Mouse (Mus musculus) spleen, embryonic (tissue): Measurements from ENCODE around the gene Elmo1.

Experiments used
- CTCF ChIA-PET: fragments of 350-600 bp; sonication (Branson Sonifier 250); formaldehyde crosslinking; loops from one replicate; lab custom pipeline; 2022; lab: Charles Lee

Gene Elmo1

DNA sequence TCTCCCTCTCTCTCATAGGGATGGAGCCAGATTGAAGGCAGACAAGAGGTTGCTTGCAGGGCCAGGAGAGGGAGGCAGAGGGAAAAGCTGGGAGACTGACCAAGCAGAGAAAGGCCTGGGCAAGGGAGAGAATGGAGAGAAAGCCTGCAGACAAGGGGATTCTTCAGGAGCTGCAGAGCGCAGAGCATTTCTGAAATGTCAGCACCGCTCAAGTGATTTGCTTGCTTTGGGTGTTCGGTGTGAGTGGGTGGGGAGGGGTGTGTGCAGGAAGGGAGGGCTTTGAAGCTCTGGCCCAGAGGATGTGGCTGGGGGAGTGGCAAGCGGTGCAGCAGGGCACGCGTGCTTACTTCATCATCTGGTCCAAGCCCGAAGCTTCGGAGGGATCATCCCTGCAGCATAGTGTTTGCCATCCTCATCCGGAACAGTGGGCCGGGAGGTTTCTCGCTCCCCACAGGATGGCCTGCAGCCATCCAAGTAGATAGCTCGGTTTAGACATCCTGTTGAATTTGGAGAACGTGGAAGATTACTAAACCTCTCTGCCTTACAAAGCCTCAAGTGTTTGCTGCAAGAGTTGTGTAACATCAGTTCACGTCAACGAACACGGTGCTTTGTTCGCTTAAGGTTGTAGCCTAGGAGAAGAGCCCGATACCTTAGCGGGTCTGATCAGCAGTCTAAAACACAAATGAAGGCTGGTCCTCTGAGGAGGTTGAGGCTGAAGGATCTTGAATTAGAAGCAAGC, 3.1 kb downstream of the Elmo1 start:
- CTCF ChIA-PET: interaction anchor here (0.6 kb wide), 1 partner anchor 1847 kb away, joined by 10 read pairs; no protein-coding TSS in a partner anchor

DNA sequence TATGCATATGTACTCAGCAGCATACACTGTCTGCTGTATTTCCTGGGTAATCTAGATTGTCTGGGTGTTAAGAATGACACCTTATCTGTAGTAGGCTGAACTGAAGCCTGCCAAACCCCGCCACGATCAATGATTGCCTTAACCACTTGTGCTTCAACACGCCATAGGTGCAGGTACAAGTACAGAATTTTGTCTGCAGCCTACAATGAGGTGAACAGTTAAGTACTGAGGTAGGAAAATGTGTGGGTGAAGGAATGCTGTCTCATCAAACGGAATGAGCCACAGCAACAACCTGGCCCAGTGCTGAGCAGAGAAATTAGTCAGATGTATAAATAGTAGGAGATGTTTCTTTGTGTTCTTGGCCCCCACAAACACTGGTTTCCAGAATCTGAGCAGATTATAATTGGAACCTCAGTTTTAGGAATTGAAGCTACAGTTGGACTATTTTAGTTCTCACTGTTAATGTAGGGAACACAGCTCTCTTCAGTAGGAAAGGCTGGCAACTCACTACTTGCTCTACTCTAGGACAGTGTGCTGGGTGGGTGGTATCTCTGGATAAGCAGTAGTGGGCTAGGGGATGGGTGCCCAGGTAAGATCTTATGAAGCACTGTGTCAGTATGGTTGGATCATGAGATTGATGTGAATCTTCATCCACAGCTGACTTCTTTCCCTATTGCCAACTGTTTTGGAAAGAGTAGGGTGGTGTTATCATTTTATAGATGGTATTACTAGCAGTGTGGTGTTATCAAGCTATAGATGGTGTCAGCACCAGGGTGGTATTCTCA, 4.7 kb downstream of the Elmo1 start:
- CTCF ChIA-PET: interaction anchor here (0.6 to 0.7 kb wide), 3 partner anchors 43 to 754 kb away, joined by 3 to 9 read pairs (median 3); no protein-coding TSS in a partner anchor

DNA sequence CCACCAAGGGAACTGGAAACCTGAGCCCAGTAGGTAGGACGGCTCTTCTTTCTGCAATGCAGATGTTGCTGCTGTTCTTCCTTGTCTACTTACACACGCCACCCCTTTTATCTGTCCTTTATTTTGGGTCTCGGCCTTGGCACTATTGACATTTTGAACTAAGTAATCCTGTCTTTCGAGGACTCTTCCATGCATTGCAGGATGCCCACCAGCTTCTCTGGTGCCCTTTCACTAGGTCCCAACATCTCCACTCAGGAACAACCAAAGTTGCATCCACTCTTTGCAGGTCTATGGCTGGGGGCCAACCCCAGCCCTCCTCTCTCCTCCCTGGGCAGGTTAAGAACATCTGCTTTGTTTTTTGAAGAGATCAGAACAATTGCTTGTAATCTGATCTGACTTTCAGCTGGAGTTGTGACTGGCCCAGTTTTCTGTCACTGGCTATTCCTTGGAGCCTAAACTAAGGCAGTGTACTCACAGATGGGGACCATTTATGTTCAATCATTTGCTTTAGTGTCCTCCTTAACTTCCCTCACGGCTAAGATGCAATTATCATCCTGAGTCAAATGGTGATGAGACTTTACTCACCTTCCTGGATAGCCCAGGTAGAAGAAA, 6.7 kb downstream of the Elmo1 start:
- CTCF ChIA-PET: no interaction called here

DNA sequence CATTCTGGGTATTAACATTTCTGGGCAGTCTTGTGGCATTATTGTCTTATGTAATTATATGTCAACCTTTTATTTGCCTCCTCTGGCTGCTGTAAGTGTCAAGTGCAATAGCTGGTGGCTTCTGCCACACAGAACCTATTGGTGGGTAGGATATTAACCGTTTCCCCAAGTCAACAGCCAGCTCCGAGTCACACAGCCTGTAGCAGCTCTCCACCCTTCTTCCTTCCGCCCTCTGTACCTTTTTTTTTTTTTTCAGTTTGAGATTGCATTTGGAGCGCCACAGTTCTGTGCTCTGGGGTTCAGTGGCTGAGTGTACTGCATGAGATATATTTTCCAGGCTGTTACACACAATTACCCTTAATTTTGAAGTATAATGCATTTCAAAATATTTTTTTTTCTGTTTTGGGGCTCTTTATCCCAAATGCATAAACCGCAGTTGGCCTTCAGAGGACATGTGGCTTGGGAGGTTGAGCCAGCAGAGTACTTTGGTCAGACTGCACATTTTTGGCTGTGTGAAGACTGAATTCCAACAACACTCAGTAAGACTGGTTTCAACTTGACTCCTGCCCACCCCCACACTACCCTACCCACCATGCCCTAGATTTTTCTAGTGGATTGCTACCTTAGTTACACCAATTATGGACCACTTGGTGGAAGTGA, 7.7 kb downstream of the Elmo1 start:
- CTCF ChIA-PET: no interaction called here

DNA sequence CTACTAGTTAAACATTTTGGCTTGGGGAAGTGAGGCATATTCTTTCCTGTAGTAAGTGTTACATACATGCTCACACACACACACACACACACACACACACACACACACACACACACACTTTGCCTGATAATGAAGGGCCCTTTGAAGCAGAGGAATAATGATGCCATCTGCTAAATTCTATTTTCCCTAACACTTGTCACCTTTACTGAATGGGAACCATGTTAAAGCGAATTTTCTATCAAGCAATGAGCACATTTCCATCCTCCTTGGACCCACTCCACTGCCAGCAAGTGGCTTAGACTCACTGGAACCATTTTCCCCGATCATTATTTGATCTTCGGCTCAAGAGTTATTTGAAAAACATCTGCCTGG, 8.2 kb downstream of the Elmo1 start:
- CTCF ChIA-PET: no interaction called here

DNA sequence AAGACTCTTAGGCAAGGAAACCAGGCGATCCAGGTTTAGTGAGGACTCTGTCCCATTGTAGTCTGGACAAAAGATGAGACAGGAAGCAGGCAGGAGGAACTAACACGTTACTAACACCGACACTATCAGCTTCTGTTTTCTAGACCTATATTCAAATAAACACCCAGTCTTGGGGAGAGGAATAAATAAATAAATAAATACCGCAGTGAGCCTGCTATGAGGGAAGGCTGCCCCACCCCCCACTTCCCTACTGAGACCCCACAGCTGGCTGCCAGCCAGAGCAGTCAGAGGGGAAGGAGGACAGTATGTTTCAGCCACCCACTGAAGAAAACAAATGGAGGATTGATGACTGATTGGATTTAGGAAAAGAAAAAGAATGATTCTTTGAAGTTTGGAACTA, 9.2 kb downstream of the Elmo1 start:
- CTCF ChIA-PET: no interaction called here

DNA sequence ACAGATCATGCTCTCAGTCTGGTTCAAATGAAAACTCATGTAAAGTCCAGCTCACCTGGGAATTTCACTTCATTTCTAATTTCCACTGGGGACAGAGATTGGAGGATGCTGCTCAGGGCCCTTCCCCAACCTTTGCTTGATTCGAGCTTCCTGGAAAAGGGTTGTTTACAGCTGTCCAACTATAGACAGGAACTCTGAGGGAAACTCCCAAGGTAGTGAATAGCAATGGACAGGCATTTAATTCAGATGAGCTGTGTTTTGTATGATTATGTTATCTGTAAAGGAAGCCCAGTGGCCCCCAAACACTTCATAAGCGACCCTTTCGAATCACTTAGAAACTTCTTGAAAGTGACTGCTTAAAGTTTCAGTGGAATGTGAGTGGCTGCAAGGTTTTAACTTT, 10.0 kb downstream of the Elmo1 start:
- CTCF ChIA-PET: no interaction called here

DNA sequence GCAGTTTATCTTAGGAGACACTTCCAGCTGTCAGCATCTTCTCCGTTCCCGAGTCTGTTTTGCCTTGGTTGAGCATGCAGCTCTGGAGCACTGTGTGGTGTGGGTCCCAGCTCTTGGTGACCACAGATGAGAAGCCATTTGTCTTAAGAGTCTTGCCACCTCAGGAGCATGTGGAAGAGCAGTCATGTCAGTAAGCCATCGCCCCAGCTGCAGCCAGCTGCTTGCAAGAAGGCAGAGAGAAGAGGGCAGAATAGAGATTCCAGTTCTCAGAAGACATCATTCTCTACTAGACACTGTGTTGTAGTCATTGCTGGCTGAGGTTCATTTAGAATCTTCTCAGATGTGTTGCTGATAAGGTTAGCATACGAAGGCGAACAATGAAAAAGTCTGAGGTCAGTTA, 11.3 kb downstream of the Elmo1 start:
- CTCF ChIA-PET: no interaction called here

DNA sequence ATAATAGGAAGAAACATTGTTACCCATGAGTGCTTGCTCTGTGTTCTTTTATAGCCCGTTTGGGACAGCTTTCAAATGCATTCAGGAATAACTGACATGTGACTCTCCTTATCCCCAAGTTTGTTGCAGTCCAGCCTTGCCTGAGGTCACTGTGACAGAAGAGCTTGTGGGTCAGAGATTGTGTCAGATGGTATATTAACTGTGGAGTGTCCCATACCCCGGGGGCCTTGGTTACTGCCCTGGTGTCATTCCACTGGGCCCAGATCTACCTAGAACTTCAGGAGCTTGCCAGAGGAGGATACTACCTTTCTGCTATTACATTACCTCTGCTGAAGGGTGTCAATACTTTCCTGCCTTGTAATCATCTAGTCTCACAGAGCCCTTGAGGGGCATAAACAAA, 14.4 kb downstream of the Elmo1 start:
- CTCF ChIA-PET: no interaction called here

DNA sequence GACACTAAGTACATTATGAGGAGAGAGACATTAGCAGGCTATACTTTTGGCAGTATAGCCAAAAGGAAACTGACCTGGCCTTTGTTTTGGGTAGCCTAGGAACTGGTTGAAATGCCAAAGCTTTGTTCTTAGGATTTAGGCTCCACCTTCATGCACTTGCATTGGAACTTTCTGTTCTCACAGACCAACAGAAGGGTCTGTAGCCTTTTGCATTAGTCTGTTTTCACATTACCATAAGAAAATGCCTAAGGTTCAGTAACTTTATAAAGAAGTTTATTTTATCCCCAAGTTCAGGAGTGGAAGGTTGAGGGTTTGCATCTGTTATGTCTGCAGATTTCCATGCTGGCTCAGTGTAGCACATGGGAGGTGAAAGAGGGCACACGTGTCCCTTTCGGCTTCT, 15.6 kb downstream of the Elmo1 start:
- CTCF ChIA-PET: no interaction called here

DNA sequence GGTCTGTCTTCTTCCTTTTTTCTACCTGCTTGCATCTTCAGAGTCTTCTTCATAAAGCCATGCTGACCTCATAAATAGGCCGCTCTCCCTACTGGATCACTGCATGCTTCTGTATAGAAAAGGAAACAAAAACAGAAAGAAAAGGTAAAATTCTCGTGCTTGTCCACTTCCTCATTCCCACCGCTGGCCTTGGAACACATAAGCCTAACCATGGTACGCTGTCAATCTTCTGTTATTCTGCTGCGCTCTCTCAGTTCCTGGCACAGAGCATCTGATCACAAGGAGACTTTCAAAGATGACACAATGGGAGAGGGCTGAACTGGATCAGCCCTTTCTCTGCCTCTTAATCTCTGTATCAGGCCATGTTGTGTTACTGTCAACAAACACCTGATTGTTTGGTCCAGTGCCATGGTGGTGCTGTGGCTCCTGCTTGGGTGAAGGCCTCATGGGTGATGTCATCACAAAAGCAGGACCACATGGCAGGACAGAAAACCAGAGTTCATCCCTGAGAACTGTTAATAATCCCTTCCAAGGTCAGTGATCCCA, 17.6 kb downstream of the Elmo1 start:
- CTCF ChIA-PET: no interaction called here

DNA sequence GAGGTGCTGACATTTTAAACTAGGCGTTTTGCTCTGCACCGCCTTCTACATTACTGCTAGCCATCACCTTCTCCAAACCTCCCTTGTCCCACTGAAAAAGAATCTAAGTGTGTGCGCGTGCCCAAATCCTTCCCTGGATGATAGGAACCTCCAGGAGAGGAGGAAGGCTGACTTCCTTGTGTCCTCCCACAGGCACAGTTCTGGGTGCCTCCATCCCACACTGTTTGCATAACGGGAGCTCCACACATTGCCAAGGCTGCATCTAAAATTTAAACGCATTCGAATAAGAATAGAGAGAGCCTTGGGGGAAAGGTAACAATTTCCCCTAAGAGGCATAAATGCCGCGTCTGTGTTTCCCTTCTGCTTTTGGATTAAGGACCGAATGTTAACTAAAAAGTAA, 18.6 kb downstream of the Elmo1 start:
- CTCF ChIA-PET: no interaction called here

DNA sequence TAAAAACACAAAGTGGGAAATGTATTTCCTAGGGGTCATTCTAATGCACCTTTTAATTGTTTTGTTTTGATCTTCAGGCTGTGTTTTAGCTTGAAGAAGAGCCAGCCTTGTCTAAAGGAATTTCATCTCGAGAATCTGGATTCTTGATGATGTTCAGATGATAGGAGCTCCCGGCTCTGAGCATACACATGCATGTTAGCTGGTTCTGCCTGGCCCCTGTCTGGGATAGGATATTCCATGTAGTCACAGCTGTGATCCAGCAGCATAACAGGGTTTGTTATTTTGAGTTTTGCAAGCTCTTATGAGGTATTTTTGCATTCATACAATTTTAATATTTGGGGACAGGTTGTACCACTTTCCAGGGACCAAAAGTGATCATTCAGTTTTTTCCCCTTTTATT, 19.1 kb downstream of the Elmo1 start:
- CTCF ChIA-PET: no interaction called here

DNA sequence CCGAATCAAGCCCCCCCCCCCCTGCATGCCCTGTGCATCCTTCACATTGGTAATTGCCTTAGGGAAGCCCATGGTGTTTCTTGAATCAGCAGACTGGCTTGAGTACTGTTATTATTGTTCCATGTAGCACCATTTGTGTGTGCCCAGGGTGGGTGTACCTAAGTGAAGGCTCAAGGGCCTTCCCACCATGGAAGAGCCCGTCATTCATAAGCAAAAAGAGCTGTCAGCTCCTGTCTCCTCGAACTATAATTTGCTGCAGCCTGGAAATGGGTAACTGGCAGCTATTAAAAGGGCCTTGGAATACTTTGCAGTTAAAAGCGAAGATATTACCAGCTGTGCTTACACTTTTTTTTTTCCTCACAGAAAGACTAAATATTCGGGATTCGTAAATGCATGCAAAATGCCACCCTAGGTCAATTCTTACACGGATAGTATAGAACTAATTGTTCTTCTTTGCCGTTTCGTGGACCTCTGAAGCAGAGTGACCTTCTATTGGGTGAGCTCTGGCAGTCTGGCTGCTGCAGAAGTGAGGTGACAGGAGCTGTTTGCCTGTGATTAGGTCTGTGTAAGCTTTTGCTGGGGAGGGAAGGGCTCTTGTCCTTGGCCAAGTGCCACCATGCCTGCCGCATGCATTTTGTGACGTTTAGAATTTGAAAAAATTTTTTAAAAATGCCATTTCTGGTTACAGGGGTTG, 19.7 kb downstream of the Elmo1 start:
- CTCF ChIA-PET: no interaction called here

DNA sequence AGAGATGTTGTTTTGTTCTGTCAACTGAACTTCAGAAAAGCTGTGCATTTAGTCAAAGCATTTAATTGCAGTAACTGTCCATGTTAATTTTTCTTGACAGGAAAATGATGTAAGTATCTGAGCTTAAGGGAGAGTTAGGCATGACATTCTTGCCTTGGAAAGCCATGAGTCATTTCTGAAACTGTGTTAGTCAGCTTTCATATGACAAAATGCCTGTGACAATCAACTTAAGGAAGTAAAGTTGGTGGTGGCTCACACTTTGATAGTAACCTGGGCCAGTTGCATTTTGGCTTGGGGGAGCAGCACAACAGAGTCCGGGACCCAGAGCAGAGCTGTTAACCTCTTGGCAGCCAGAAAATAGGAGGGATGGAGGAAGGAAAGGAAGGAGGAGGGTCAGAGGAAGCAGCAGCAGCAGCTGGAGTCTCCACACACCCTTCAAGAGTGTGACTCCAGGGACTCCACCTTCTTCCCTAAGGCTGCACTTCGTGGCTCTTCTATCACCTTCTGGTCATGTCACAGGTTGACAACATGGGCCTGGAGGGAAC, 20.9 kb downstream of the Elmo1 start:
- CTCF ChIA-PET: no interaction called here

DNA sequence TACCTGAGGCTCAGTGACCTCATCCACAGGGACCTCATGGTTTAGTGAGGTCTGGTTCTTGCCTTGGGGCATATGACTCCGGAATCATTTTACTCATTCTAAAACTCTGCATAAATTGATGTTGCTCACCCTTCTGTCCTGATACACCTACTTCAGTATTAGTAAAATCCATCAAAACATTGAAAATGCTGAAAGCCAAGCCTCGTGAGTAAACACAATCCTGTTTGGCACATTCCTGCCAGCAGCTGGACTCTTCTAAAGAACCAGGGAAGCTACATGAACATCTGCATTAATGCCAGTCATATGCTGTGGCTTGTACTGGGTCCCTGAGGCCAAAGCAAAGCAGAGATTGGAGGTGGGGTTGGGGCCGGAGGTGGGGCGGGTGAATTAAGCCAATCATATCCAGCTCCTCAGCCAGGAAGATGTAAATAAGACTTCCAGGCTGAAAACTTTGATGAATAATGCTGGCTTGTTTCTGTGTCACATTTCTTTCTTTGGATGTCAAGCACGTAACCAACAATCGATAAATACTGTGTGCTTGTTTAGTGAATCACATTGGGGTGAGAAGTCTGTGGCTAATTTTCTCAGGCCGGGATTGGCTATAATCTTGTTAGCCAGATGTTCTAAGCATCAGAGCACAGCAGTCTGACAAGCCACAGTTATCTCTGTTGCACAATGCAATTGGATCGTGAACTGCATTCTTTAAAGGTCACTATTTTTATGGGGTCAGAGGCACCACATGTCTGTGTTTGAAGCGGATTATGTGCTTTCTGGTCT, 24.9 kb downstream of the Elmo1 start:
- CTCF ChIA-PET: no interaction called here

DNA sequence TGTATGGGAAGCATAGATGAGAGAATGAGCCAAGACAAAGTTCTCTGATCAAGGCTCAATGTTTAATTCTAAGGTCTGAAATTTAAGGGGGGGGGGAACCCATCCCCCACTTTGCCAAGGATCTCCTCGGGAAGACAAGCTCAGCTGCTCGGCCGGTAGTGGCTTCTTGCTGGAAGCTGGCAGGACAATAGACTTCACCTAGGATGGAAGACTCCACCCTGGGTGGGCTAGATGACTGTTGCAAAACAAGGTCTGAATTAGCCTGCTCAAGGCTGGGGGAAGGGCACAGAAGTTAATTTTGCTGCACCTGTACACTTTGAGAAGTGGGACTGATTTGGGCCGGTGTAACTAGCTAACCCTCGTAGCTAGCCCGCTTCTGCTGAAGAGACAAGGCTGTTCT, 25.6 kb downstream of the Elmo1 start:
- CTCF ChIA-PET: no interaction called here

DNA sequence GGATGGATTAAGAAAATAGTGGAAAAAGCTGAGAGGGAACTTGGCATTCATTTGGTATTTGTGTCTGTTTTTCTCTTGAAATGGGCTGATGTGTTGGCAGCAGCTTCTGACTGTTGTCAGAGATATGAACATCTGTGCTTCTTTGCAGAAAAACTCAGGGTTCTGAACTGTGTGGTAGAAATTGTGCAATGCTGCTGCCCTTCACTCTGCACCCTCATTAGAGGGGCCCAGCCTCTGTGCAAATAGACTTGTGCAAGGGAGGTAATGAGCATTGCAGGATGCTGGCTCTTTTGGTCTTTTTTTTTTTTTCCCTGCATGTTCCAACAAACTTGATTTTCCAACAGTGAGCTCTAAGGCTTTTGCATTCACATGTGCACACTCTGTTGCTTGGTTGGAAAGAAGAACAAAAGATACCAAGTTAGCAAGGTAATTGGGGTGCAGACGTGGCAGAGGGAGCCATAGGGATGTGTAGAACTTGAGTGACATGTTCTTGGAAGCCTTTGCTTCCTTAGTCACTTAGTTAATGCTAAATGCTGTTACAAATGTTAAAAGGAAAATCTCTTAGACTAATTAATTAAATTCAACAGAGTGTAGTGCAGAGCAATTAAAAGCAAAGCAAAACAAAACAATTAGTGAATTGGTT, 26.6 kb downstream of the Elmo1 start:
- CTCF ChIA-PET: no interaction called here

DNA sequence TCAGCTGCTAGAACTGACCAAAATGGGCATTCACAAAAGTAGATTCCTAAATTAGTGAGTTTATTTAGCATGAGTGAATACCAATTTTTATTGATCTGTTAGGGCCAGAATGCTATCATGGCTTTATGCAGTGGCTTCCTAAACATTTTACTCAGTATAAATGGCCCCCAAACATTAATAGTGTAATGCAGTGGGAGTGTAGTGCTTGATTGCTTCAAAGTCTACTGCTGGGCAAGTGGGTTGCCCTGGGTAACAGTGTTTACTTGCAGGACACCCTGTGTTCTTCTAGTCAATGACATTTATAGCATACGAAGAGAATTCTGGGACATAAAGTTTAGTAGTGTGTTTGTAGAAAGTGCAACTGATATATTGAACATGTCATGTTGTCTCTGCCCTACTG, 27.3 kb downstream of the Elmo1 start:
- CTCF ChIA-PET: no interaction called here

DNA sequence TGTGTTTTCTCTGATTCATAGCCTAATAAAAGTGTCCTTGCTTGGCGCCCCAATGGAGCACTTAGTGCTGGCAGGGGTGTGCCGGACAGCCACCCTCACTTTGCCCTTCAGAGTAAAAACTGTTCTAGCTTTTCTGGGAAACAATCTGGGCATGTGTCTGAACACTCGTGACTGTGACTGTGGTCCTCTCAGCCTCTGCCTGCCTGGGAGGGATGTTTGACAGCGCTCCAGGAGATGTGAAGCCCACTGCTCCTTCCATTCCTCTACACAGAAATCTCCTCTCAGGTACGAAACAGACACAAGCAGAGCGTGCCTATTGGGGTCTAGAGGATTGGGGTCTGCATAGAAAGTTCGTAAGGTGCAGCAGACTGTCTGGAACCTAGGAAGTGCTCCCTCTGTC, 28.5 kb downstream of the Elmo1 start:
- CTCF ChIA-PET: no interaction called here
